ENCODE assay signal across 8 mouse cellular contexts in the genomic region with DNA sequence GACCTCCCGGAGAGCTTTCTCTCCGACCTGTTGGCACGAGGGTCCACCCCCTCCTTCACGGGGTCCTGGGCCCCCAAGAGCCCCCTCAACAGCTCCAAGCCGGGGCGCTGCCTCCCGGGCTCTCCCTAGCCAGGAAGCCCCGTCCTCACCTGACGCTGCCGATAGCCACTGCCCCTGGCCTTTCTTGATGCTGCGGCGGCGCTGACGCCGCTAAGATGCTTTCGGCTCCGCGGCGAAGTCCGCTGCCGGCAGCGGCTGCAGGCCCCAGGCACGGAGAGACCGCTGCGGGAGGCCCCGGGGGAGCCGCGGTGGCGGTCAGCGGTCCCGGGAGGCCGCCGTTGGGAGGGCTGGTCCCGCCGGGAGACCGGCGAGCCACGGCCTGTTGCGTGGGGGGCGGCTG. TPM values are rescaled to one million over a fixed set of nuclear protein-coding genes. Genes with fewer than 3 reads are reported as not detected.
DNase-seq lines count a peak whose midpoint lies in the region; ATAC-seq and TF ChIP-seq lines count a peak whose summit lies in the region.

No protein-coding gene starts in this region.

- H3K4me1 ChIP-seq in heart, embryonic 13.5 days, result peaks cover 19% of the 10 kb centered on the region
- H3K4me1 ChIP-seq in G1E (ENCODE audit: insufficient read depth, low read depth, low read length), result peaks cover 41% of the 10 kb centered on the region
- peaks cover 15% of the 10 kb centered on the region for H3K4me1 ChIP-seq in forebrain, embryonic 16.5 days (replicated peaks; ENCODE audit: control insufficient read depth, insufficient read depth, low read length)

- no peak for ATAC-seq in heart, embryonic 13.5 days (ENCODE audit: extremely low read depth, insufficient number of reproducible peaks, low FRiP score, low TSS enrichment)
- ATAC-seq in G1E (ENCODE audit: extremely low read depth, insufficient number of reproducible peaks, low FRiP score, poor library complexity, severe bottlenecking), result no peak
- ATAC-seq in forebrain, embryonic 16.5 days, result no peak; the same call in 1 of the 2 replicates
- 0 out of 2 replicates have a peak, but pooled peaks have one; percentile 1 for ATAC-seq in megakaryocyte, adult 5-6 weeks (ENCODE audit: poor library complexity, severe bottlenecking)
- no peak for ATAC-seq in activated CD4-positive, CD25-positive, alpha-beta regulatory T cell, adult 4 months
- no peak for ATAC-seq in frontal cortex, adult (ENCODE audit: low TSS enrichment)

- no peak for TF ChIP-seq CTCF in G1E (IDR thresholded peaks at IDR 0.05; ENCODE audit: low read depth, low read length)

- no peaks in the 10 kb centered on the region for H3K27me3 ChIP-seq in heart, embryonic 13.5 days (replicated peaks)
- no peaks in the 10 kb centered on the region for H3K27me3 ChIP-seq in G1E (ENCODE audit: insufficient read depth, low read length)
- H3K27me3 ChIP-seq in forebrain, embryonic 16.5 days (replicated peaks; ENCODE audit: control insufficient read depth, insufficient read depth, low read length), result no peaks in the 10 kb centered on the region

- peaks cover 36% of the 10 kb centered on the region for H3K36me3 ChIP-seq in heart, embryonic 13.5 days
- peaks cover 35% of the 10 kb centered on the region for H3K36me3 ChIP-seq in G1E (replicated peaks)
- H3K36me3 ChIP-seq in forebrain, embryonic 16.5 days (ENCODE audit: control insufficient read depth, insufficient read depth), result peaks cover 29% of the 10 kb centered on the region

- intact Hi-C loops in heart, postnatal 10 days (cut with DNase I), result no loop called here

- H3K4me3 ChIP-seq in heart, embryonic 13.5 days, result peak overlapping the region; percentile 100
- H3K4me3 ChIP-seq in G1E (ENCODE audit: low read depth, low read length), result peak overlapping the region; percentile 97
- H3K4me3 ChIP-seq in forebrain, embryonic 16.5 days (replicated peaks; ENCODE audit: low read length), result peak overlapping the region; percentile 100

- H3K9me3 ChIP-seq in heart, embryonic 13.5 days, result no peaks in the 10 kb centered on the region
- H3K9me3 ChIP-seq in G1E (replicated peaks), result no peaks in the 10 kb centered on the region
- H3K9me3 ChIP-seq in forebrain, embryonic 16.5 days (ENCODE audit: control insufficient read depth, low read length), result no peaks in the 10 kb centered on the region

- DNase-seq in heart, postnatal 10 days, result no peak
- no peak for DNase-seq in G1E (ENCODE audit: low spot score)
- no peak for DNase-seq in layer of hippocampus, adult 9-11 months

- under 1% methylated on average over 40 of the region's 40 CpGs for WGBS in heart, embryonic 13.5 days
- under 1% methylated on average over 39 of the region's 40 CpGs for WGBS in forebrain, embryonic 16.5 days

- peak overlapping the region; percentile 91 for H3K4me2 ChIP-seq in heart, embryonic 13.5 days
- peak overlapping the region; percentile 59 for H3K4me2 ChIP-seq in forebrain, embryonic 16.5 days (ENCODE audit: low read length)

- peak overlapping the region; percentile 100 for H3K9ac ChIP-seq in heart, embryonic 13.5 days
- peak overlapping the region; percentile 99 for H3K9ac ChIP-seq in forebrain, embryonic 16.5 days (replicated peaks; ENCODE audit: low read depth, low read length)

- peak overlapping the region; percentile 100 for H3K27ac ChIP-seq in heart, embryonic 13.5 days (replicated peaks)
- peak overlapping the region; percentile 99 for H3K27ac ChIP-seq in forebrain, embryonic 16.5 days (ENCODE audit: low read length)

RNA-seq across cellular contexts. Expression of a gene that starts 0.5 kb away (rescaled TPM):
- 32.8 and 36.1 TPM in 2 replicates for polyA plus RNA-seq in heart, embryonic 13.5 days (2015; fragmentation: Nextera tagmentation; extraction: Ambion mirVana)
- total RNA-seq in heart, postnatal 10 days (2021), result 10 to 100 TPM; 54.2 to 54.5 TPM
- total RNA-seq in G1E (2014; fragmentation: Nextera tagmentation) (301 and 400 TPM in 2 replicates), G1E (2017) (27.8 and 32.0 TPM in 2 replicates)
- 843 and 964 TPM in 2 replicates for polyA plus RNA-seq in G1E (2012)
- polyA plus RNA-seq in forebrain, embryonic 16.5 days (2015; fragmentation: Nextera tagmentation; extraction: Ambion mirVana), result 65.4 and 69.9 TPM in 2 replicates
- 75.5 and 84.4 TPM in 2 replicates for total RNA-seq in megakaryocyte, adult 5-6 weeks (2015)
- total RNA-seq in megakaryocyte, adult 5-6 weeks (2017), result 26.1 and 40.5 TPM in 2 replicates
- 10 to 100 TPM; 14.7 to 18.8 TPM for polyA plus RNA-seq in activated CD4-positive, CD25-positive, alpha-beta regulatory T cell, adult 4 months (2017; shearing (Covaris generic))

RNA-seq across cellular contexts. Expression of a gene that starts 15.6 kb away (rescaled TPM):
- 160 and 181 TPM in 2 replicates for polyA plus RNA-seq in heart, embryonic 13.5 days (2015; fragmentation: Nextera tagmentation; extraction: Ambion mirVana)
- total RNA-seq in heart, postnatal 10 days (2021), result 100 to 1,000 TPM; 245 to 251 TPM
- total RNA-seq in G1E (2014; fragmentation: Nextera tagmentation) (89.3 and 123 TPM in 2 replicates), G1E (2017) (80.3 and 81.9 TPM in 2 replicates)
- polyA plus RNA-seq in G1E (2012), result 59.4 and 126 TPM in 2 replicates
- polyA plus RNA-seq in forebrain, embryonic 16.5 days (2015; fragmentation: Nextera tagmentation; extraction: Ambion mirVana), result 131 and 140 TPM in 2 replicates
- total RNA-seq in megakaryocyte, adult 5-6 weeks (2015), result 40.2 and 44.3 TPM in 2 replicates
- total RNA-seq in megakaryocyte, adult 5-6 weeks (2017), result 33.8 and 44.9 TPM in 2 replicates
- polyA plus RNA-seq in activated CD4-positive, CD25-positive, alpha-beta regulatory T cell, adult 4 months (2017; shearing (Covaris generic)), result 10 to 100 TPM; 71.2 to 78.9 TPM

RNA-seq across cellular contexts. Expression of a gene that starts 27.5 kb away (rescaled TPM):
- polyA plus RNA-seq in heart, embryonic 13.5 days (2015; fragmentation: Nextera tagmentation; extraction: Ambion mirVana), result 40.7 and 41.2 TPM in 2 replicates
- 10 to 100 TPM; 46.1 to 46.7 TPM for total RNA-seq in heart, postnatal 10 days (2021)
- 24.0 and 24.6 TPM in 2 replicates for total RNA-seq in G1E (2014; fragmentation: Nextera tagmentation)
- total RNA-seq in G1E (2017), result 8.3 and 8.9 TPM in 2 replicates
- polyA plus RNA-seq in G1E (2012), result 55.6 and 61.5 TPM in 2 replicates
- polyA plus RNA-seq in forebrain, embryonic 16.5 days (2015; fragmentation: Nextera tagmentation; extraction: Ambion mirVana), result 71.2 and 73.9 TPM in 2 replicates
- total RNA-seq in megakaryocyte, adult 5-6 weeks (2015), result 18.2 and 20.6 TPM in 2 replicates
- total RNA-seq in megakaryocyte, adult 5-6 weeks (2017), result 9.9 and 10.6 TPM in 2 replicates
- 10 to 100 TPM; 14.5 to 15.9 TPM for polyA plus RNA-seq in activated CD4-positive, CD25-positive, alpha-beta regulatory T cell, adult 4 months (2017; shearing (Covaris generic))

RNA-seq across cellular contexts. Expression of a gene that starts 39.8 kb away (rescaled TPM):
- 1.3 and 2.2 TPM in 2 replicates for polyA plus RNA-seq in heart, embryonic 13.5 days (2015; fragmentation: Nextera tagmentation; extraction: Ambion mirVana)
- under 1 TPM; 0.77 to 0.82 TPM for total RNA-seq in heart, postnatal 10 days (2021)
- 0.29 TPM in 1 of 2 replicates, not detected in the other for total RNA-seq in G1E (2014; fragmentation: Nextera tagmentation)
- total RNA-seq in G1E (2017), result not detected in 2 replicates
- 0.02 TPM in 1 of 2 replicates, not detected in the other for polyA plus RNA-seq in G1E (2012)
- polyA plus RNA-seq in forebrain, embryonic 16.5 days (2015; fragmentation: Nextera tagmentation; extraction: Ambion mirVana), result 0.30 and 0.51 TPM in 2 replicates
- 0.07 and 0.52 TPM in 2 replicates for total RNA-seq in megakaryocyte, adult 5-6 weeks (2015)
- not detected in 2 replicates for total RNA-seq in megakaryocyte, adult 5-6 weeks (2017)
- polyA plus RNA-seq in activated CD4-positive, CD25-positive, alpha-beta regulatory T cell, adult 4 months (2017; shearing (Covaris generic)), result under 1 TPM in 1 of 2 experiments, not detected in 1; 0.18 TPM

Comparison
In these comparisons a context has a peak if more than half of its experiments do, and no peak if none do; other contexts are left out.
1. RNA of a gene that starts 0.5 kb away (polyA plus RNA-seq): 843 to 964 TPM in G1E; 65.4 to 69.9 TPM in forebrain, embryonic 16.5 days, 32.8 to 36.1 TPM in heart, embryonic 13.5 days and 14.7 to 18.8 TPM in activated CD4-positive, CD25-positive, alpha-beta regulatory T cell, adult 4 months; every median in the first group is over 10 times any median in the second.
2. Peak in every context shown above with its lines, with median percentiles within 50 percentile points of each other: H3K4me3 ChIP-seq.